Mouse (Mus musculus): ENCODE data around the gene Arhgap19. TPM values are rescaled to one million over a fixed set of nuclear protein-coding genes. Genes with fewer than 3 reads are reported as not detected.

Gene Arhgap19
- polyA plus RNA-seq, 1 experiment from 2014 or later = 20.8 TPM

DNA sequence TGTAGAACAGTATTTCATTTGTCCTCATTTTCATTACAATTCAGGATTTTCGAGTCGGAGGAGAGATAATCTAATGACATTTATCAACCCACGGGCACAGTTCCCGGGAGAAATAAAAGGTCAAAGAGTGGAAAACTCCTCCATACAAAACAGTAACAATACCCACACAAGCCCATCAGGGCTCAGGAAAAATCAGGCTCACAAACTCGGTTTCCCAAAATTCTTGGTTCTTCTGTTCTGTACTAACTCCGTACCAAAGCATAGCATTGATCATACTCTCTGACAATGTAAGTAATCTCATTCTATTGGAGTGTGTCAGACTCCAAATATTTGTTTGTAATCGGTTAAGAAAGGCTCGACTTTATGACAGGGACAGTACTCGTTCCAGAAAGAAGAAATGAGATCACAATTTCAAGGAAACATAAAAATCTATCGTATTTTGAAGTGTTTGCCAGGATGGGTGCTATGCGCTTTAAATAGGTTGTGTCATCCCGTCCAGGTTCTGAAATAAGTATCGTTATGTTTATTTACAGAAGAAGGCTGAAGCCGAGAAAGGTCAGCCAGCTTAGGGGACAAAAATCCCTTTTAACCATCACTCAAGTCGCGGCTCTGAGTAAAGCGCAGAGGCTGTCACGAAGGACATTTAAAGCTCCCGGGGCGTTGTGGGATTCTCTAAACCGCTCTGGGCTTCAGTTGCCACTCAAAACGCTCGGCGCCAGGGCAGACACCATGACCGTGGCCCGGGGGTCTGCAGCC is 683 bp downstream of the Arhgap19 start:
- no peak for ATAC-seq (replicated peaks; ENCODE audit: insufficient number of reproducible peaks, low FRiP score, low TSS enrichment)

DNA sequence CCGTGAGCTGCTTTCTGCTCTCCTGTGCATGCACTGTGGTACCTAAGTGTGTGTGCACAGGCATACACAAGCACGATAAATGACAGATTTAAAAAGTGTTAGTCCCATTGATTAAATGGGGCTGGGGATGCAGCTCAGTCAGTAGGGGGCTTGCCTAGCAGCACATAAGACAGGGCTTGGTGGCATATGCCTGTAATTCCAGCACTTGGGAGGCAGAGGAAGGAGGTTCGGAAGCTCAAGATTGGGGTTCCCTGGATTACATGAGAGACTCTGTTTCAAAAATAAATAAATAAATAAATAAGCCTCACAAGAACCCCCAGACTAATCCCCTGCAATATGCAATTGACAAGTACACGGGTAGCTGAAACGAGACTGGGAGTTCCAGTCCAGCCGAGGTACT is 1.4 kb downstream of the Arhgap19 start:
- Histone ChIP-seq H3K27me3 (ENCODE audit: control insufficient read depth, insufficient read depth, low read length) (no peaks in the 10 kb centered on the region), H3K9me3 (replicated peaks; ENCODE audit: control insufficient read depth, low read length) (no peaks in the 10 kb centered on the region), H3K27ac (ENCODE audit: low read depth, low read length) (no peak overlapping the region), H3K9ac (ENCODE audit: low read depth, low read length) (peak overlapping the region; percentile 96; the same call in 1 of the 2 replicates), H3K4me2 (peak overlapping the region; percentile 74), H3K4me3 (ENCODE audit: low read depth, low read length) (peak overlapping the region; percentile 96), H3K4me1 (ENCODE audit: control insufficient read depth, insufficient read depth, low read length) (peaks cover 5% of the 10 kb centered on the region), H3K36me3 (ENCODE audit: control insufficient read depth, insufficient read depth, low read length) (no peaks in the 10 kb centered on the region)
- 57% methylated on average over 6 of the region's 6 CpGs for WGBS (ENCODE audit: insufficient replicate concordance)
- no peak for ATAC-seq (replicated peaks; ENCODE audit: insufficient number of reproducible peaks, low FRiP score, low TSS enrichment)

More for the DNA sequence above, 683 bp downstream of the Arhgap19 start:
- Histone ChIP-seq H3K4me2 (peak overlapping the region; percentile 74), H3K4me1 (ENCODE audit: control insufficient read depth, insufficient read depth, low read length) (peaks cover 5% of the 10 kb centered on the region), H3K27me3 (ENCODE audit: control insufficient read depth, insufficient read depth, low read length) (no peaks in the 10 kb centered on the region), H3K27ac (ENCODE audit: low read depth, low read length) (peak overlapping the region; percentile 85), H3K36me3 (ENCODE audit: control insufficient read depth, insufficient read depth, low read length) (no peaks in the 10 kb centered on the region), H3K4me3 (ENCODE audit: low read depth, low read length) (peak overlapping the region; percentile 96), H3K9ac (ENCODE audit: low read depth, low read length) (peak overlapping the region; percentile 96), H3K9me3 (replicated peaks; ENCODE audit: control insufficient read depth, low read length) (0 out of 2 replicates have a peak, but pooled peaks cover 3% of the 10 kb centered on the region)
- WGBS (ENCODE audit: insufficient replicate concordance) = 5% methylated on average over 26 of the region's 26 CpGs

DNA sequence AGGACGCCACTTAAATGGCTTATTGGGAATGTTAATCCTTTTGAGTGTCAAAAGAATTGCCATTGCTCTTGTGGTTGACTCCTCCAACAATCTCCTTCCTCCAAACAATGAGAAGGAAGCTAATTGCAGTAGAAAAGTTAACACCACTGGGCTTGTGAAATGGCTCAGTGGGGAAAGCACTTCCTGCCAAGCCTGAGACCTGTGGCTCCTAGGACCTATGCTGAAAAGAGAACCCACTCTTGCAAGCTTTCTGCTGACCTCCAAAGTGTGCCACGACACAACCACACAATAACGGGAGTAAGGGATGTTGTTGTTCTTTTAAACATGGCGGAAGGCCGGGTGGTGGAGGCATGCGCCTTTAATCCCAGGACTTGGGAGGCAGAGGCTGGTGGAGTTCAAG is 4.3 kb downstream of the Arhgap19 start:
- no peaks in the 10 kb centered on the region for H3K36me3 ChIP-seq (ENCODE audit: control insufficient read depth, insufficient read depth, low read length)
- H3K9ac ChIP-seq (ENCODE audit: low read depth, low read length) = no peak overlapping the region
- no peak for ATAC-seq (replicated peaks; ENCODE audit: insufficient number of reproducible peaks, low FRiP score, low TSS enrichment)
- no peaks in the 10 kb centered on the region for H3K9me3 ChIP-seq (replicated peaks; ENCODE audit: control insufficient read depth, low read length)
- H3K4me1 ChIP-seq (ENCODE audit: control insufficient read depth, insufficient read depth, low read length) = peaks cover 5% of the 10 kb centered on the region
- 89% methylated on average over 6 of the region's 6 CpGs for WGBS (ENCODE audit: insufficient replicate concordance)
- H3K4me3 ChIP-seq (ENCODE audit: low read depth, low read length) = no peak overlapping the region
- H3K4me2 ChIP-seq = no peak overlapping the region
- H3K27ac ChIP-seq (ENCODE audit: low read depth, low read length) = no peak overlapping the region
- H3K27me3 ChIP-seq (ENCODE audit: control insufficient read depth, insufficient read depth, low read length) = no peaks in the 10 kb centered on the region

DNA sequence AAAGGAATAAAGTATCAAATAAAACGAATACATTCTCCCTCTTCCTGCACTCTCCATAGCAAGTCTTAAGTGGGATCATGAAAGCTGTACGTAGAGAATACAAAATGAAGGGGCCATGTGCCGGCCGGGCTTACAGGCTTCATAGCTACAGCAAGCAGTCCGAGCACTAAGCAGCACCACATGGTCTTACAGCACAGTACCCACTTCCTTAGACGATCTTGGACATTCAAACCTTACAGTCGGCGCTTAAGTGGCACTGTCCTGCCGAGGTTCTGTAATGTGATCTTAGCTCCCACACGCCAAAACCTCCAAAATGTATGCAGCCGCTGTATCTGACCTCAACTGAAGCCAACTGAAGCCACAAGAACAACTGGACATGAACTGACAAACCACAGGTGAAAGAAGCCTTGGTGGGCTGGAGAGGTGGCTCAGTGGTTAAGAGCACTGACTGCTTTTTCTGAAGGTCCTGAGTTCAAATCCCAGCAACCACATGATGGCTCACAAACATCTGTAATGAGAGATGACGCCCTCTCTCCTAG is 5.0 kb downstream of the Arhgap19 start:
- H3K4me3 ChIP-seq (ENCODE audit: low read depth, low read length) = no peak overlapping the region
- H3K9me3 ChIP-seq (replicated peaks; ENCODE audit: control insufficient read depth, low read length) = no peaks in the 10 kb centered on the region
- H3K4me2 ChIP-seq = no peak overlapping the region
- no peak for ATAC-seq (replicated peaks; ENCODE audit: insufficient number of reproducible peaks, low FRiP score, low TSS enrichment)
- H3K9ac ChIP-seq (ENCODE audit: low read depth, low read length) = no peak overlapping the region
- H3K4me1 ChIP-seq (ENCODE audit: control insufficient read depth, insufficient read depth, low read length) = peaks cover 5% of the 10 kb centered on the region
- H3K27ac ChIP-seq (ENCODE audit: low read depth, low read length) = no peak overlapping the region
- 88% methylated on average over 12 of the region's 12 CpGs for WGBS (ENCODE audit: insufficient replicate concordance)
- H3K27me3 ChIP-seq (ENCODE audit: control insufficient read depth, insufficient read depth, low read length) = no peaks in the 10 kb centered on the region
- no peaks in the 10 kb centered on the region for H3K36me3 ChIP-seq (ENCODE audit: control insufficient read depth, insufficient read depth, low read length)

DNA sequence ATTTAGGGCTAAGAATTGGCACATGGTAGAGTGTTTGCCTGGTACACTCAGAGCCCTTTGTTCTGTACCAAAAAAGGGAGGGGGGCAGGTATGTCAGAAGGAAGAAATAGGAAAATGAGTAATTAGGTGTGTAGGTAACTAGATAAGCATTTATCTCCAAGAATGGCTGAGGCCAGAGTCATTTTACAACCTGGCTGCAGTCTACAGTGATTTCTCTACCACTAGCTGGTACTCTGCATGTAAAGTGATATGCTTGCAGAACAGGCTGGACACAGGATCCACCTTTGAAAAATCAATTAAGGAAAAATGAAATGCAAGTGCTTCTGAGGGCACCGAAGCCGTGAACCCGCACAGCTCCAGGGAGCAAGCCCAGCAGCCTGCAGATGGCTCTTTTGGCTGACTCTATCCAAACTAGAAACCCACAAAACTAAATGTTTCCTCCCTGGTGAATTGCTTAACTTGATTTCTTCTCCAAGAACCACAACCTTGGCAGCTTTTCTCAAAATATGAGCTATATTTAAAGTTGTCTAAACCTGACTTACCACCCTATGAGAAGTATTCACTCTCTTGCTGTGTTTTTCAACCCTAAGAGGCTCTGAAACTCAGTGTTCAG is 5.6 kb downstream of the Arhgap19 start:
- no peaks in the 10 kb centered on the region for H3K9me3 ChIP-seq (replicated peaks; ENCODE audit: control insufficient read depth, low read length)
- H3K4me1 ChIP-seq (ENCODE audit: control insufficient read depth, insufficient read depth, low read length) = peaks cover 5% of the 10 kb centered on the region
- 0 out of 2 replicates have a peak overlapping the region, but pooled peaks have one; percentile 24 for H3K9ac ChIP-seq (ENCODE audit: low read depth, low read length)
- H3K4me2 ChIP-seq = no peak overlapping the region
- H3K27ac ChIP-seq (ENCODE audit: low read depth, low read length) = no peak overlapping the region
- no peak overlapping the region for H3K4me3 ChIP-seq (ENCODE audit: low read depth, low read length)
- H3K27me3 ChIP-seq (ENCODE audit: control insufficient read depth, insufficient read depth, low read length) = no peaks in the 10 kb centered on the region
- 84% methylated on average over 3 of the region's 3 CpGs for WGBS (ENCODE audit: insufficient replicate concordance)
- no peaks in the 10 kb centered on the region for H3K36me3 ChIP-seq (ENCODE audit: control insufficient read depth, insufficient read depth, low read length)
- ATAC-seq (replicated peaks; ENCODE audit: insufficient number of reproducible peaks, low FRiP score, low TSS enrichment) = no peak

DNA sequence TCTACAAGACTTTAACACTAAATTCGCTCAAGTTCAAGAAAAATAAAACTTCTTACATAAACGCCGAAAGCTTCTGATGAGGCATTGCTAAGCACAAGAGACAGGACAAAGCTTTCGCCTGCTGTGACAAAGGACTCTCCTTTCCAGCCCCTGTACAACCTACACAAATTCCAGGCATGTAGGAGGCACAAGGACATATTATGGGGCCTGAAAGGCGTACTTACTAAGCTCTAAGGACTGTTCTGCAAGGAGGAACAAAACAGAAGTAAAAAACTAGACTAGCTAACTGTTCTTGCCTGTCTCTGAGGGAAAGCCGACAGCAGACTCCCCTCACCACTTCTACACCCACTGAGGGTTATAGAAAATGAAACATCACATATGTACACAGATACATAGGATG is 6.9 kb downstream of the Arhgap19 start:
- peaks cover 3% of the 10 kb centered on the region; the same call in 1 of the 2 replicates for H3K36me3 ChIP-seq (ENCODE audit: control insufficient read depth, insufficient read depth, low read length)
- H3K9me3 ChIP-seq (replicated peaks; ENCODE audit: control insufficient read depth, low read length) = no peaks in the 10 kb centered on the region
- ATAC-seq (replicated peaks; ENCODE audit: insufficient number of reproducible peaks, low FRiP score, low TSS enrichment) = no peak
- no peaks in the 10 kb centered on the region; the same call in 1 of the 2 replicates for H3K4me1 ChIP-seq (ENCODE audit: control insufficient read depth, insufficient read depth, low read length)
- no peak overlapping the region for H3K4me3 ChIP-seq (ENCODE audit: low read depth, low read length)
- H3K27ac ChIP-seq (ENCODE audit: low read depth, low read length) = no peak overlapping the region
- H3K27me3 ChIP-seq (ENCODE audit: control insufficient read depth, insufficient read depth, low read length) = no peaks in the 10 kb centered on the region
- 84% methylated on average over 6 of the region's 6 CpGs for WGBS (ENCODE audit: insufficient replicate concordance)
- H3K9ac ChIP-seq (ENCODE audit: low read depth, low read length) = no peak overlapping the region
- H3K4me2 ChIP-seq = no peak overlapping the region

DNA sequence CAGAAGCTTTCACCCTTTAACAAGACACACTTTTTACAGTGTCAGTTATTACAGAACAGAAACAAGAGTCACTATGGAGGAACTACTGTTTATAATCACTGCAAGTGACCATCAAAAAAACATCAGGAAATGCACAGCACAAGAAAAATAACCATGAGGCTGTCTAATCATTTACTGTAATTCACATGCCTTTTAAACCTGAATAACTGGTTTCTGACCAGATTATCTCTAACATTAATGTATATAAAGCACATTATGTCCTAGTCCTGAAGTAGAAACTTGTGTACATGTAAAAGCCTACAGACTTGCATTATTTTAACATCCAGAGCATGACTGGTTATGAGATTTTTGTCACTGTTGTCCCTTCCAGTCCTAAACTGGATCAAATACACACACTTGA is 7.8 kb downstream of the Arhgap19 start:
- no peaks in the 10 kb centered on the region for H3K27me3 ChIP-seq (ENCODE audit: control insufficient read depth, insufficient read depth, low read length)
- no peak for ATAC-seq (replicated peaks; ENCODE audit: insufficient number of reproducible peaks, low FRiP score, low TSS enrichment)
- H3K4me1 ChIP-seq (ENCODE audit: control insufficient read depth, insufficient read depth, low read length) = no peaks in the 10 kb centered on the region
- no peak overlapping the region for H3K27ac ChIP-seq (ENCODE audit: low read depth, low read length)
- no peak overlapping the region for H3K9ac ChIP-seq (ENCODE audit: low read depth, low read length)
- H3K4me3 ChIP-seq (ENCODE audit: low read depth, low read length) = no peak overlapping the region
- no peaks in the 10 kb centered on the region for H3K9me3 ChIP-seq (replicated peaks; ENCODE audit: control insufficient read depth, low read length)
- H3K4me2 ChIP-seq = no peak overlapping the region
- peaks cover 3% of the 10 kb centered on the region; the same call in 1 of the 2 replicates for H3K36me3 ChIP-seq (ENCODE audit: control insufficient read depth, insufficient read depth, low read length)

DNA sequence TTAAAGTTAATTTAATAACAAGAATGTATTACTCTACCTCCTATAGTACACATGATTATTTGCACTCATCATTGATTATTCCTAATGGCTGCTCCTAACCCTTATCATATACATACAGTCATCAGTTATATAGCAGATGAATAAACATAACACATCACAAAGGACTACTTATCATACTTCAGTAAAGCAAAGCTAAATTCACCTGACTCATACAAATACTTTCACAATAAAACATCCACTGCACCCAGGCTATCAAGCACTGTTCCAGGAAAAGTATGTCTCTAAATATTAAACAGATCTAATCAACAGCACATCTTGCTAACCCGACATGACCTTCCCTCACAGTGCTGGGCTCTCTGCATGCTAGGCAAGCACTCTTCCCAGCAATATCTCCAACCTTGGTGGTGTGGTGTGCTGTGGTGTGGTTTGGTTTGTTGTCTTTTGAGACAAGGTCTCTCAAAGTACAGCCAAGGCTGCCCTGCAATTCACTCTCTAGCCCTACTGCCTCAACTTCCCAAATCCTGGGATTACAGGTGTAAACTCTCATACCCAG is 8.8 kb downstream of the Arhgap19 start:
- Histone ChIP-seq H3K27ac (ENCODE audit: low read depth, low read length) (no peak overlapping the region), H3K4me3 (ENCODE audit: low read depth, low read length) (no peak overlapping the region), H3K9ac (ENCODE audit: low read depth, low read length) (no peak overlapping the region), H3K27me3 (ENCODE audit: control insufficient read depth, insufficient read depth, low read length) (no peaks in the 10 kb centered on the region), H3K36me3 (ENCODE audit: control insufficient read depth, insufficient read depth, low read length) (peaks cover 3% of the 10 kb centered on the region; the same call in 1 of the 2 replicates), H3K9me3 (replicated peaks; ENCODE audit: control insufficient read depth, low read length) (no peaks in the 10 kb centered on the region), H3K4me2 (no peak overlapping the region), H3K4me1 (ENCODE audit: control insufficient read depth, insufficient read depth, low read length) (no peaks in the 10 kb centered on the region)
- ATAC-seq (replicated peaks; ENCODE audit: insufficient number of reproducible peaks, low FRiP score, low TSS enrichment) = no peak
- WGBS (ENCODE audit: insufficient replicate concordance) = 67% methylated on average over 1 of the region's 1 CpGs

All from heart, embryonic 11.5 days (tissue).